Mouse (Mus musculus) inflammation-experienced regulatory T-cells, adult 6 months (primary cell): ENCODE data around the gene Lrrc63. TPM values are rescaled to one million over a fixed set of nuclear protein-coding genes. Genes with fewer than 3 reads are reported as not detected.
A peak's percentile ranks its signal among the peaks of the same experiment; 100 is the strongest.
"Not testable (repeated sequence)": the region's sequence is repeated elsewhere in the genome, so short reads cannot be mapped to it uniquely, and the experiment has no call there.

Source experiments
- ATAC-seq: one replicate; pipeline ENCODE4 v1.8.0; 2017
- polyA plus RNA-seq, 3 experiments: library from polyadenylated mRNA; unstranded; fragments of 100-300 nt; shearing (Covaris generic); gene quantifications; one replicate each; pipeline ENCODE4 v1.2.1; 2017

The Lrrc63 gene
- polyA plus RNA-seq: not detected

GRCm38 (mm10) chr14:75130501-75131318 lies at the start of gene Lrrc63, which contains the start of gene Lcp1:
Lrrc63 (minus strand) TSS chr14:75130881.
Lcp1 (plus strand) TSS chr14:75131101.
- ATAC-seq: peak; percentile 51

- peak; percentile 65 for ATAC-seq
Observed at GRCm38 (mm10) chr14:75179255-75179963, 48.7 kb upstream of the Lrrc63 start.

GRCm38 (mm10) chr14:75178801-75179211 lies 48.1 kb upstream of the Lrrc63 start:
- no peak for ATAC-seq

GRCm38 (mm10) chr14:75178384-75178793 lies 47.7 kb upstream of the Lrrc63 start:
- ATAC-seq: peak; percentile 29

- ATAC-seq: no peak
Observed at GRCm38 (mm10) chr14:75177400-75177799, 46.7 kb upstream of the Lrrc63 start.

GRCm38 (mm10) chr14:75176425-75177045 lies 45.9 kb upstream of the Lrrc63 start:
- ATAC-seq: peak; percentile 60

- no peak for ATAC-seq
Observed at GRCm38 (mm10) chr14:75175781-75176180, 45.1 kb upstream of the Lrrc63 start.

- no peak for ATAC-seq
Observed at GRCm38 (mm10) chr14:75174731-75175555, 44.3 kb upstream of the Lrrc63 start.

- no peak for ATAC-seq
Observed at GRCm38 (mm10) chr14:75174296-75174695, 43.6 kb upstream of the Lrrc63 start.

- no peak for ATAC-seq
Observed at GRCm38 (mm10) chr14:75170546-75170945, 39.9 kb upstream of the Lrrc63 start.

GRCm38 (mm10) chr14:75168501-75168900 lies 37.8 kb upstream of the Lrrc63 start:
- ATAC-seq: no peak

GRCm38 (mm10) chr14:75165574-75166131 lies 35.0 kb upstream of the Lrrc63 start:
- no peak for ATAC-seq

GRCm38 (mm10) chr14:75164345-75164744 lies 33.7 kb upstream of the Lrrc63 start:
- ATAC-seq: no peak

GRCm38 (mm10) chr14:75163866-75164265 lies 33.2 kb upstream of the Lrrc63 start:
- ATAC-seq: no peak

GRCm38 (mm10) chr14:75159375-75159774 lies 28.7 kb upstream of the Lrrc63 start:
- ATAC-seq: no peak

GRCm38 (mm10) chr14:75154481-75154880 lies 23.8 kb upstream of the Lrrc63 start:
- ATAC-seq: no peak

- no peak for ATAC-seq
Observed at GRCm38 (mm10) chr14:75151146-75151545, 20.5 kb upstream of the Lrrc63 start.

GRCm38 (mm10) chr14:75150653-75151052 lies 20.0 kb upstream of the Lrrc63 start:
- no peak for ATAC-seq

GRCm38 (mm10) chr14:75148229-75148628 lies 17.5 kb upstream of the Lrrc63 start:
- no peak for ATAC-seq

GRCm38 (mm10) chr14:75147706-75148105 lies 17.0 kb upstream of the Lrrc63 start:
- ATAC-seq: not testable (repeated sequence)

GRCm38 (mm10) chr14:75139225-75139624 lies 8.5 kb upstream of the Lrrc63 start:
- ATAC-seq: no peak

- no peak for ATAC-seq
Observed at GRCm38 (mm10) chr14:75138503-75138902, 7.8 kb upstream of the Lrrc63 start.
